Mouse (Mus musculus) MEL (cell line): Measurements from ENCODE around the gene Mr1. TPM values are rescaled to one million over a fixed set of nuclear protein-coding genes. Genes with fewer than 3 reads are reported as not detected.

Experiments
- DNase-seq: peaks from one replicate; pipeline ENCODE4 v3.0.0; 2011; ENCODE audit warnings: low read depth, low spot score
- H3K27ac ChIP-seq: 2 replicates; pipeline ENCODE4 v1.5.1; 2012; ENCODE audit warnings: low read depth, mild to moderate bottlenecking, control low read depth, low read length, moderate library complexity; ENCODE audit not compliant: control insufficient read depth
- H3K27me3 ChIP-seq, 2 experiments: fragments of 150-350 bp in 1 of 2; sonication (generic) in 1 of 2; 2 replicates each; pipeline ENCODE4 v1.6.1; 2012; ENCODE audit warnings: low read length in 2 of 2, mild to moderate bottlenecking in 2 of 2, improper control_type of control experiment in 1 of 2, moderate library complexity in 1 of 2; ENCODE audit not compliant: insufficient read depth in 2 of 2, control insufficient read depth in 1 of 2
- H3K36me3 ChIP-seq, 2 experiments: 2 replicates each; pipeline ENCODE4 v1.6.1; 2012 to 2014; ENCODE audit warnings: low read length in 2 of 2, improper control_type of control experiment in 1 of 2, inconsistent platforms in 1 of 2, mild to moderate bottlenecking in 1 of 2; ENCODE audit not compliant: insufficient read depth in 2 of 2, control insufficient read depth in 1 of 2
- H3K4me1 ChIP-seq, 2 experiments: fragments of 150-350 bp in 1 of 2; sonication (generic) in 1 of 2; 2 replicates each; pipeline ENCODE4 v1.6.1; 2012; ENCODE audit warnings: low read length in 2 of 2, improper control_type of control experiment in 1 of 2, mild to moderate bottlenecking in 1 of 2; ENCODE audit not compliant: insufficient read depth in 2 of 2, control insufficient read depth in 1 of 2
- H3K4me3 ChIP-seq, 2 experiments: fragments of 150-350 bp in 1 of 2; sonication (generic) in 1 of 2; 2 replicates each; pipeline ENCODE4 v1.5.1; 2012; ENCODE audit warnings: low read depth in 2 of 2, low read length in 2 of 2, mild to moderate bottlenecking in 2 of 2, moderate library complexity in 2 of 2, control low read depth in 1 of 2, improper control_type of control experiment in 1 of 2; ENCODE audit not compliant: control insufficient read depth in 1 of 2, insufficient read depth in 1 of 2
- H3K79me2 ChIP-seq: 2 replicates; pipeline ENCODE4 v1.6.1; 2012; ENCODE audit warnings: mild to moderate bottlenecking, low read length, moderate library complexity; ENCODE audit not compliant: control insufficient read depth, poor library complexity, insufficient read depth
- H3K9ac ChIP-seq: 2 replicates; pipeline ENCODE4 v1.6.1; 2012; ENCODE audit warnings: low read depth, mild to moderate bottlenecking, control low read depth, low read length, moderate library complexity; ENCODE audit not compliant: control insufficient read depth, poor library complexity, severe bottlenecking
- H3K9me3 ChIP-seq: fragments of 150-350 bp; sonication (generic); replicated peaks from 2 replicates; pipeline ENCODE4 v1.6.1; 2012; ENCODE audit warnings: mild to moderate bottlenecking, low read length, improper control_type of control experiment, moderate library complexity; ENCODE audit not compliant: insufficient read depth
- BHLHE40 ChIP-seq: IDR thresholded peaks from 2 replicates; pipeline ENCODE4 v1.6.1; 2012; ENCODE audit warnings: low read depth, mild to moderate bottlenecking, inconsistent platforms, low read length, improper control_type of control experiment, borderline replicate concordance
- CHD2 ChIP-seq: IDR thresholded peaks from 2 replicates; pipeline ENCODE4 v1.6.1; 2011; ENCODE audit warnings: low read length, improper control_type of control experiment
- ELF1 ChIP-seq: IDR thresholded peaks from 2 replicates; pipeline ENCODE4 v1.6.1; 2014; ENCODE audit warnings: low read depth, mild to moderate bottlenecking, inconsistent platforms, low read length, improper control_type of control experiment, moderate library complexity
- ETS1 ChIP-seq: IDR thresholded peaks from 2 replicates; pipeline ENCODE4 v1.6.1; 2012; ENCODE audit warnings: low read depth, mild to moderate bottlenecking, inconsistent platforms, low read length, improper control_type of control experiment, moderate library complexity
- GATA1 ChIP-seq: IDR thresholded peaks from 2 replicates; pipeline ENCODE4 v1.6.1; 2011; ENCODE audit warnings: low read depth, low read length, improper control_type of control experiment
- HCFC1 ChIP-seq: IDR thresholded peaks from 2 replicates; pipeline ENCODE4 v1.6.1; 2012; ENCODE audit warnings: low read depth, mild to moderate bottlenecking, inconsistent platforms, low read length, improper control_type of control experiment, moderate library complexity
- JUND ChIP-seq: IDR thresholded peaks from 2 replicates; pipeline ENCODE4 v1.6.1; 2011; ENCODE audit warnings: low read depth, mild to moderate bottlenecking, improper control_type of control experiment, low read length
- MEF2A ChIP-seq: IDR thresholded peaks from 2 replicates; pipeline ENCODE4 v1.6.1; 2014; ENCODE audit warnings: low read depth, mild to moderate bottlenecking, inconsistent platforms, low read length, improper control_type of control experiment; ENCODE audit not compliant: poor library complexity, insufficient replicate concordance, severe bottlenecking; ENCODE audit errors: extremely low read depth
- MXI1 ChIP-seq: IDR thresholded peaks from 2 replicates; pipeline ENCODE4 v1.6.1; 2011; ENCODE audit warnings: mild to moderate bottlenecking, low read depth, low read length, improper control_type of control experiment
- NELFE ChIP-seq: IDR thresholded peaks from 2 replicates; pipeline ENCODE4 v1.6.1; 2011; ENCODE audit warnings: low read depth, low read length, improper control_type of control experiment
- POLR2AphosphoS2 ChIP-seq: IDR thresholded peaks from 2 replicates; pipeline ENCODE4 v1.6.1; 2011; ENCODE audit warnings: low read length, improper control_type of control experiment
- POLR2AphosphoS5 ChIP-seq: IDR thresholded peaks from 2 replicates; pipeline ENCODE4 v1.6.1; 2012; ENCODE audit warnings: low read depth, borderline replicate concordance, mild to moderate bottlenecking, inconsistent platforms, low read length, moderate library complexity, mixed read lengths
- RAD21 ChIP-seq: IDR thresholded peaks from 2 replicates; pipeline ENCODE4 v1.6.1; 2011; ENCODE audit warnings: mild to moderate bottlenecking, low read depth, low read length, improper control_type of control experiment
- RCOR1 ChIP-seq: IDR thresholded peaks from 2 replicates; pipeline ENCODE4 v1.6.1; 2012; ENCODE audit warnings: low read depth, mild to moderate bottlenecking, inconsistent platforms, low read length, improper control_type of control experiment
- SIN3A ChIP-seq: IDR thresholded peaks from 2 replicates; pipeline ENCODE4 v1.6.1; 2012; ENCODE audit warnings: low read length, improper control_type of control experiment, inconsistent platforms
- TBP ChIP-seq: IDR thresholded peaks from 2 replicates; pipeline ENCODE4 v1.8.0; 2011; ENCODE audit warnings: low read depth, low read length, improper control_type of control experiment
- TCF12 ChIP-seq: IDR thresholded peaks from 2 replicates; pipeline ENCODE4 v1.6.1; 2014; ENCODE audit warnings: low read depth, mild to moderate bottlenecking, inconsistent platforms, low read length, improper control_type of control experiment, moderate library complexity
- USF2 ChIP-seq, 2 experiments: IDR thresholded peaks; 2 replicates each; pipeline ENCODE4 v1.6.1; 2011 to 2012; ENCODE audit warnings: improper control_type of control experiment in 2 of 2, low read length in 2 of 2, borderline replicate concordance in 1 of 2, inconsistent platforms in 1 of 2, low read depth in 1 of 2, mild to moderate bottlenecking in 1 of 2; ENCODE audit not compliant: insufficient read depth in 1 of 2
- ZKSCAN1 ChIP-seq: IDR thresholded peaks from 2 replicates; pipeline ENCODE4 v1.6.1; 2012; ENCODE audit warnings: low read depth, mild to moderate bottlenecking, inconsistent platforms, low read length, improper control_type of control experiment, moderate library complexity
- ZMIZ1 ChIP-seq: IDR thresholded peaks from 2 replicates; pipeline ENCODE4 v1.6.1; 2012; ENCODE audit warnings: low read depth, mild to moderate bottlenecking, inconsistent platforms, low read length, improper control_type of control experiment, moderate library complexity
- ZNF384 ChIP-seq: IDR thresholded peaks from 2 replicates; pipeline ENCODE4 v1.6.1; 2012; ENCODE audit warnings: low read depth, mild to moderate bottlenecking, inconsistent platforms, low read length, improper control_type of control experiment
- polyA plus RNA-seq, 2 experiments: library from polyadenylated mRNA; stranded (reverse) in 1 of 2; unstranded in 1 of 2; fragments of >175 nt in 1 of 2; fragments of >200 nt in 1 of 2; gene quantifications; 2 replicates each; pipeline versions ENCODE4 v1.2.1 to v1.2.4; 2012; ENCODE audit warnings: low replicate concordance in 2 of 2, low read depth in 1 of 2; ENCODE audit not compliant: insufficient read length in 2 of 2, insufficient read depth in 1 of 2, missing spikeins in 1 of 2
- total RNA-seq: library from RNA; depleted of rRNA; stranded (reverse); fragments of 300-350 nt; gene quantifications from 2 replicates; pipeline ENCODE4 v1.2.3, GENCODE M21; 2012; rRNA removed

The Mr1 gene
- total RNA-seq = 1.8 and 2.0 TPM in 2 replicates
- polyA plus RNA-seq = 1 to 10 TPM in 1 of 2 experiments, not detected in 1; 3.9 TPM

GRCm38 (mm10) chr1:155146572-155146980 lies at the start of gene Mr1:
Mr1 (minus strand) TSS chr1:155146814.
- Histone ChIP-seq H3K36me3 (peaks cover 0 to 3% of the 10 kb centered on the region in 2 experiments; a peak in 2 of 4 replicates), H3K9ac (peak within 1 kb of the TSS; percentile 55), H3K4me3 (peak within 1 kb of the TSS; percentile 81), H3K4me1 (peaks cover 0 to 4% of the 10 kb centered on the region in 2 experiments; a peak in 2 of 4 replicates), H3K79me2 (no peaks in the 10 kb centered on the region), H3K27ac (peak within 1 kb of the TSS; percentile 60), H3K27me3 (no peaks in the 10 kb centered on the region), H3K9me3 (no peaks in the 10 kb centered on the region)
- TF ChIP-seq ZNF384 (peak; percentile 66), GATA1 (no peak), SIN3A (peak; percentile 82), ZKSCAN1 (no peak), TBP (peak; percentile 44), JUND (no peak), ETS1 (peak; percentile 63), RAD21 (no peak), NELFE (no peak), ZMIZ1 (no peak), POLR2AphosphoS5 (no peak), TCF12 (no peak), RCOR1 (no peak), MXI1 (0 out of 2 replicates have a peak, but pooled peaks have one; percentile 24), USF2 (IDR thresholded peaks at IDR 0.05; ENCODE audit: borderline replicate concordance in 1 of 2, insufficient read depth in 1 of 2, low read depth in 1 of 2, low read length in 2 of 2) (no peak), HCFC1 (0 out of 2 replicates have a peak, but pooled peaks have one; percentile 32), ELF1 (no peak), MEF2A (no peak), CHD2 (peak; percentile 94), BHLHE40 (0 out of 2 replicates have a peak, but pooled peaks have one; percentile 23), POLR2AphosphoS2 (no peak)
- DNase-seq = peak; percentile 93
